Mouse (Mus musculus): ENCODE measurements at regions not wholly inside any gene's neighbourhood (a gene's known extent, or its start where the extent isn't known, plus 50 kb on each side); places are given as distances from the start of the nearest gene placed in this dataset.

DNA sequence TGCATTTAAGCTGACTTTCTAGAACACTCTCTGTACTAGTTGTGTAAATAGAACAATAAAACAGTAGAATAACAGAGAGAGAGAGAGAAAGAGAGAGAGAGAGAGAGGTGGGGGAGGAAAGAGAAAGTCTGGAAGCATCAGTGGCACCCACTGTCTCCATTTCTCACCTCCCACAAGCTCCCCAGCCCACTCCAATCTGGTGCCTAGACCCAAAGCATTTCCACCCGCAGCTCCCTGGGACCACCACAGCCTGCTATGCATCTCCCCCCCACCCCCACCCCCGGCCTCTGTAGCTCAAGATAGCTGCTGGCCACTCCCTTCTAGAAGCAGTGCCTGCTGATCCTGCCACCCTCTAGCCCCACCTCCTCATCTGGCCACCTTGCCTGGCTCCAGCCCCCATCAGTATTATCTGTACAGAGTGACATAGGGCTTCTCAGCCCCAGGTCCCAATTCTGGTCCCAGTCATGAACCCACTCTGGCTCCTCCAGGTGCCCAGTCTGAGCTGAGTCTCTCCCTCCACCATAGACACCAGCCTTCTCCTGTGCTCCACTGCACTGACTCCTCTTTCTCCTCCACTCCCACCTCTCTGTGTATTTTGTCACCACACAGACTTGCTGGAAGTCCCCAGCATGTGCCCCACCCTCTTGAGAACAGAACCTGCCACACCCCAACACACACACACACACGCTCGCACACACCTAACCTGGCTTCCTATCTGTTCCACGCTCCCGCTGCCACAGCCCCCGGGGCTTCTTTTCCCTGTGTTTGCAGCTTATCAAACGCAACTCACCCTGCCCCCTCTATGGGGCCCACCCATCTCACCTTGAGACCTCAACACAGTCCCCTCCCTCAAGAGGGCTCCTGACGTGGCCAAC, 68.4 kb upstream of the Ppp1r26 start:
- Histone ChIP-seq H3K27ac (ENCODE audit: insufficient read depth, low read length) (peak overlapping the region; percentile 13; the same call in 1 of the 2 replicates), H3K4me3 (ENCODE audit: insufficient read depth, low read length) (no peak overlapping the region), H3K4me1 (ENCODE audit: control insufficient read depth, insufficient read depth, low read length) (peaks cover 4% of the 10 kb centered on the region; the same call in 1 of the 2 replicates)
- TF ChIP-seq CTCF (IDR thresholded peaks at IDR 0.05; ENCODE audit: extremely low read depth, insufficient read depth, low read length) (no peak), POLR2A (IDR thresholded peaks at IDR 0.05; ENCODE audit: extremely low read depth, insufficient read depth, low read length) (no peak)

DNA sequence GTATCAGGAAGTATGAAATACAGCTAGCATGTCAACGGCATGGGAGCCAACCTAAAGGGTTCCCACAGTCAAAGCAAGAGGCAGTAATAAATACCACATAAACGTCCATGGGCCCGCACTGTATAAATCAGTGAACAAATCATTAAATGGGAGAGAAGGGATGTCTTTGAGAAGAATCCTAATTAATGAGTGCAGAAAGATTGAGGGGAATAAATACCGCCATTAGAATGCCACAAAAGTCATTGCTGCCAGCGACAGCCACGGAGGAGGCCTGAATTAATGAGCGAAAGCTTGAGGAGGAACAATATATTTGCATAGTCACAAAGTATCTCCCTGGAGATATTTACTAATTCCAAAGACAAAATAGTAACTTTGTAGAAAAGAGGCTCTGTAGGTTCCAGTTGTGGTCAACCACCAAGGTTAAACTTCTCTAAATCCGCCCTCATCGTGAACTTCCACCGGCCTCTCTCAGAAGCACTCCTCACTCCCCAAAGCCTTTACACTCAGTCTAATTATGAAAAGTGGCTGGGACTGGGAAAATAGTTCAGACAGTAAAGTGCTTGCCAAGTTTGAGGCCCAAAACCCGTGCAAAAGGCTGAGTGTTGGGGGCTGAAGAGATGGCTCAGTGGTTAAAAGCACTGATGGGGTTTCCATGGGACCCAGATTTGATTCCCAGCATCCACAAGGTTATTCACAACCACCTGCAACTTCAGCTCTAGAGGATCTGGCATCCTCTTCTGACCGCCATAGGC, 64.4 kb upstream of the Ppp1r26 start:
- Histone ChIP-seq H3K27ac (ENCODE audit: insufficient read depth, low read length) (no peak overlapping the region), H3K4me3 (ENCODE audit: insufficient read depth, low read length) (no peak overlapping the region), H3K4me1 (ENCODE audit: control insufficient read depth, insufficient read depth, low read length) (peaks cover 4% of the 10 kb centered on the region; the same call in 1 of the 2 replicates)
- TF ChIP-seq POLR2A (IDR thresholded peaks at IDR 0.05; ENCODE audit: extremely low read depth, insufficient read depth, low read length) (no peak), CTCF (IDR thresholded peaks at IDR 0.05; ENCODE audit: extremely low read depth, insufficient read depth, low read length) (no peak)

DNA sequence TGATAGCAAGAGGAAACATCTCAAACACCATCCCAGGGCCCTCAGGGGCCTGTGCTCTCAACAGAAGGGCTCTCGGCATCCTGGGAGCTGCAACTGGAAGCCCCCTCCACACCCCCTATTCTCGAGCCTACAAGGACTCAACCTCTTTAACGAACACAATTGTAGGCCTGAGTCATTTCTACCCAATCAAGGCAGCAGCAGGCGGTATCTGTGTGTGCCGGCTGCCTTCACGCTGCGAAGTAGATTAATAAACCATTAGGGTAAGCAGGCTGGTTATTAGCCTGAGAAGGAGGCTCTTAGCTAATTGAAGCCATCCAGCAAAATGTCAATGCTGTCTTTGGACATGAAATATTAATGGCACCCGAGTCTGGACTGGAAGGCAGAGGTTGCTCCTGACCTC, 61.7 kb upstream of the Ppp1r26 start:
- no peak overlapping the region for H3K4me3 ChIP-seq (ENCODE audit: insufficient read depth, low read length)
- H3K27ac ChIP-seq (ENCODE audit: insufficient read depth, low read length), result no peak overlapping the region
- TF ChIP-seq POLR2A (IDR thresholded peaks at IDR 0.05; ENCODE audit: extremely low read depth, insufficient read depth, low read length) (no peak), CTCF (IDR thresholded peaks at IDR 0.05; ENCODE audit: extremely low read depth, insufficient read depth, low read length) (no peak)
- peaks cover 10% of the 10 kb centered on the region for H3K4me1 ChIP-seq (ENCODE audit: control insufficient read depth, insufficient read depth, low read length)

DNA sequence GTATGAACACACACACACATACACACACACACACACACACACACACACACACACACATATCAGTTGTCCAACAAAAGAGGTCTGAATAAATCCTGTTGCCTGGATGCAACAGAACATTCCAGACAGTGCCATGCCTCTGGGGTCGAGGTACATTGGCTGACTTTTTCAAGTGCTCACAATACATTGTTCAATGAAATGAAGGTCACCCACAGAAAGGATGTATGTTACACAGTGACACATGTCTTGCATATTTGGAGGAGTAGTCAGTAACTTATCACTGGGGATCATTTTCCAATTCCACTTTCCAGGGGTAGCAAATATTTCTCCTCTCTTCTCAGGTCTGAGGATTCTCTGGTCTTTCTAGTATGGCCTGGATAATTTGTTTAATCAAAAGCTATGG, 59.8 kb upstream of the Ppp1r26 start:
- TF ChIP-seq CTCF (IDR thresholded peaks at IDR 0.05; ENCODE audit: extremely low read depth, insufficient read depth, low read length), result no peak
- no peak for TF ChIP-seq POLR2A (IDR thresholded peaks at IDR 0.05; ENCODE audit: extremely low read depth, insufficient read depth, low read length)
- H3K4me3 ChIP-seq (ENCODE audit: insufficient read depth, low read length), result no peak overlapping the region
- no peak overlapping the region for H3K27ac ChIP-seq (ENCODE audit: insufficient read depth, low read length)
- H3K4me1 ChIP-seq (ENCODE audit: control insufficient read depth, insufficient read depth, low read length), result peaks cover 7% of the 10 kb centered on the region

DNA sequence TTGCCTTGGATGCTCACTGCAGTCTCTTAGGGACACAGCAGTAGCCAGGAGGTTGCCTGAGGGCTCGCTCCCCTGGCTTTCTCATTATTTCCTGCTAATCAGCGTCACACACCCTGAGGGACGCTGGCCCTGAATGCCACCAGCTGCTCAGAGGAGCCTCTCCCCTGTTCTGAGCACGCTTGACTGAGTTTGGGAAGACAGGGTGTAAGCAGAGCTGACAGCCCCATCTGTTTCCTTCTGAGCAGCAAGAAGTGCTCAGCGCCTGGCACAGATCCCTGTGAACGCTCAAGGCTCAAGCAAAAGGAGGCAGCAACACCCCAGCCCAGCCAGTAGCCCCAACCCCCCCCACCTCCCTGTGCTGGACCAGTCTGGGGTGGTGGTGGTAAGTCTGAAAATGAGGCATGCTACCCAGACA, 59.2 kb upstream of the Ppp1r26 start:
- Histone ChIP-seq H3K4me1 (ENCODE audit: control insufficient read depth, insufficient read depth, low read length) (peaks cover 7% of the 10 kb centered on the region), H3K27ac (ENCODE audit: insufficient read depth, low read length) (no peak overlapping the region), H3K4me3 (ENCODE audit: insufficient read depth, low read length) (no peak overlapping the region)
- TF ChIP-seq CTCF (IDR thresholded peaks at IDR 0.05; ENCODE audit: extremely low read depth, insufficient read depth, low read length) (no peak), POLR2A (IDR thresholded peaks at IDR 0.05; ENCODE audit: extremely low read depth, insufficient read depth, low read length) (no peak)

DNA sequence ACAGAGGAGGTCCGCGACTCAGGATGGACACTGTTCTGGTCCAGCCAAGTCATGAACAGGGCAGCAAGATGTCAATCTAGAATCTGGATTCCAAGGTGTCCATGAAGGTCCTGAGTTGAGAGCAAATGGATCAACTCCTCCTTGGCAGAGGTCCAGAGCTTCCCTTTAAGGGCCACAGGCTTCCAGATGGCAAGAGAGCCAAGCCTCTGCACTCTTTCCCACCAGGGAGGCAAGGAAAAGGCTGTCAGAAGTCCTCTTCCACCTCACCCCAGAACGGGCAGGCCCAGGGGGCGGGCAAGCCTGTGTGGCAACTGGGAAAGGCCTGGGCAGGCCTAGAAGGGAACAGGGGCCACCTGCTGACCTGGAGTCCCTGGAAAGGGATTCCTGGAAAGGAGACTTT, 58.7 kb upstream of the Ppp1r26 start:
- Histone ChIP-seq H3K27ac (ENCODE audit: insufficient read depth, low read length) (no peak overlapping the region; the same call in 1 of the 2 replicates), H3K4me3 (ENCODE audit: insufficient read depth, low read length) (no peak overlapping the region), H3K4me1 (ENCODE audit: control insufficient read depth, insufficient read depth, low read length) (peaks cover 7% of the 10 kb centered on the region)
- TF ChIP-seq POLR2A (IDR thresholded peaks at IDR 0.05; ENCODE audit: extremely low read depth, insufficient read depth, low read length) (no peak), CTCF (IDR thresholded peaks at IDR 0.05; ENCODE audit: extremely low read depth, insufficient read depth, low read length) (no peak)

DNA sequence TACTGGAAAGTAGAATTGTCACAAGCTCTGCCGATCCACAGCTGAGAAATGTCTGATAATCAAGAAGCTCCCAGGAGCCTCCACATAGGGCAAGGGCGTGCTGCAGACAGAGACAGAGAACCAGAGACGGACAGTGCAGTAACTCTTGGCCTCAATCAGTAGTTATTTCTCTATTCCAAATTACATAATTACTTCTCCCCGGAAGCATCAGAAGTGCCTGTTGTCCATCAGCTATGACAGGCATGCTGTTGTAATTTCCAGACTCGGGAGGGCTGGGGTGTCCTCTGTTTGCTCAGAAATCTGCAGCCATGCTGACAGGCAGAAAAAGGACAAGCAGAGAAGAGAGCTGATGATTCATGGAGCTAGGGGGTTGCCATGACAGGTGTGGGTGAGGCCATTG, 56.9 kb upstream of the Ppp1r26 start:
- peaks cover 7% of the 10 kb centered on the region for H3K4me1 ChIP-seq (ENCODE audit: control insufficient read depth, insufficient read depth, low read length)
- TF ChIP-seq CTCF (IDR thresholded peaks at IDR 0.05; ENCODE audit: extremely low read depth, insufficient read depth, low read length), result no peak
- TF ChIP-seq POLR2A (IDR thresholded peaks at IDR 0.05; ENCODE audit: extremely low read depth, insufficient read depth, low read length), result no peak
- H3K4me3 ChIP-seq (ENCODE audit: insufficient read depth, low read length), result no peak overlapping the region
- no peak overlapping the region for H3K27ac ChIP-seq (ENCODE audit: insufficient read depth, low read length)

DNA sequence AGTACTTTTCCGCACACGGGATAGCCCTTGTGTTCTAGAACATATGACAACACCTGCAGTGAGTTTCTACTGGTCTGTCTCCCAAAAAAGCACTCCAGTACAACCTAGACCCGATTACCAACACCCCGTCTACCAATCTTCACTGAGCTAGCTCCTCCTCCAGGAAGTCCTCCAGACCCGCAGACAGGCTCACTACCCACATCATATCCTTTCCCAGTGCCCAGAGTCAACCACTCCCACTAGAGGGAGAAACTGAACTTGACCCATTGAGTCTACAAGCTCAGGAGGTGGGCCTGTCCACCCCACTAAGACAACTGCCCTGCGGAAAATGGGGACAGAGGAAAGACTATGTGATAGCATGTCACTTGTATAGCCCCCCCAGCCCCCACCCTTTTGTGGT, 51.2 kb upstream of the Ppp1r26 start:
- Histone ChIP-seq H3K27ac (ENCODE audit: insufficient read depth, low read length) (no peak overlapping the region), H3K4me1 (ENCODE audit: control insufficient read depth, insufficient read depth, low read length) (no peaks in the 10 kb centered on the region), H3K4me3 (ENCODE audit: insufficient read depth, low read length) (no peak overlapping the region)
- TF ChIP-seq POLR2A (IDR thresholded peaks at IDR 0.05; ENCODE audit: extremely low read depth, insufficient read depth, low read length) (no peak), CTCF (IDR thresholded peaks at IDR 0.05; ENCODE audit: extremely low read depth, insufficient read depth, low read length) (no peak)
